Mouse (Mus musculus) kidney, postnatal 36 days (tissue): ENCODE results near the gene Ppp1r18.
"Not testable (repeated sequence)": the region's sequence is repeated elsewhere in the genome, so short reads cannot be mapped to it uniquely, and the experiment has no call there.

Experiments
- DNase-seq, 2 experiments: peaks; one replicate each; pipeline ENCODE4 v3.0.0; 2021 to 2022; ENCODE audit warnings: mixed read lengths in 2 of 2

Gene Ppp1r18

GRCm38 (mm10) chr17:35837487-35837886 lies 27.9 kb upstream of the Ppp1r18 start:
- peak in 1 of 2 experiments; percentile 60 for DNase-seq

GRCm38 (mm10) chr17:35838122-35838544 lies 27.3 kb upstream of the Ppp1r18 start, which contains the start of gene Tubb5:
Gene Tubb5 (minus strand): TSS chr17:35838306.
- peak; percentile 98 to 99 for DNase-seq

- DNase-seq = no peak
These were observed 26.8 kb upstream of the Ppp1r18 start for GRCm38 (mm10) chr17:35838570-35838969.

- DNase-seq = not testable (repeated sequence)
These were observed 26.4 kb upstream of the Ppp1r18 start for GRCm38 (mm10) chr17:35839002-35839401.

GRCm38 (mm10) chr17:35840561-35840960 lies 24.8 kb upstream of the Ppp1r18 start:
- DNase-seq = no peak

GRCm38 (mm10) chr17:35841076-35841950 lies 24.1 kb upstream of the Ppp1r18 start, which contains the start of gene Mdc1:
Gene Mdc1 (plus strand): TSS chr17:35841515.
- peak; percentile 99 to 100 for DNase-seq

- DNase-seq = no peak
These were observed 23.4 kb upstream of the Ppp1r18 start for GRCm38 (mm10) chr17:35842006-35842405.

- DNase-seq = peak in 1 of 2 experiments; percentile 30
These were observed 21.9 kb upstream of the Ppp1r18 start for GRCm38 (mm10) chr17:35843514-35843913.

- peak in 1 of 2 experiments; percentile 50 for DNase-seq
These were observed 17.3 kb upstream of the Ppp1r18 start for GRCm38 (mm10) chr17:35848112-35848511.

- DNase-seq = no peak
These were observed 14.4 kb upstream of the Ppp1r18 start for GRCm38 (mm10) chr17:35850974-35851373.

GRCm38 (mm10) chr17:35859371-35859770 lies 6.0 kb upstream of the Ppp1r18 start:
- no peak for DNase-seq

GRCm38 (mm10) chr17:35859835-35860234 lies 5.6 kb upstream of the Ppp1r18 start:
- DNase-seq = no peak

GRCm38 (mm10) chr17:35860831-35861197 lies 4.6 kb upstream of the Ppp1r18 start:
- no peak for DNase-seq

GRCm38 (mm10) chr17:35861198-35861857 lies 4.1 kb upstream of the Ppp1r18 start, which contains the start of gene Nrm:
Gene Nrm (plus strand): TSS chr17:35861318.
- DNase-seq = peak; percentile 91 to 94

- DNase-seq = no peak
These were observed 500 bp upstream of the Ppp1r18 start for GRCm38 (mm10) chr17:35864832-35865353.

- peak; percentile 63 to 76 for DNase-seq
These were observed 963 bp downstream of the Ppp1r18 start for GRCm38 (mm10) chr17:35866281-35866831.

- peak; percentile 56 to 73 for DNase-seq
These were observed 1.8 kb downstream of the Ppp1r18 start for GRCm38 (mm10) chr17:35866911-35867890.

- DNase-seq = peak; percentile 21 to 55
These were observed 2.9 kb downstream of the Ppp1r18 start for GRCm38 (mm10) chr17:35868165-35868820.

- no peak for DNase-seq
These were observed 3.6 kb downstream of the Ppp1r18 start for GRCm38 (mm10) chr17:35868961-35869345.

GRCm38 (mm10) chr17:35869346-35870067 lies 4.1 kb downstream of the Ppp1r18 start:
- peak; percentile 59 to 67 for DNase-seq
